Mouse (Mus musculus) gastrocnemius, postnatal 10 days (tissue): ENCODE results near the gene Casq2. TPM values are rescaled to one million over a fixed set of nuclear protein-coding genes. Genes with fewer than 3 reads are reported as not detected.
A peak's percentile ranks its signal among the peaks of the same experiment; 100 is the strongest.

Experiments
- DNase-seq: peaks from one replicate; pipeline ENCODE4 v3.0.0; 2021; ENCODE audit warnings: mixed read lengths
- total RNA-seq, 2 experiments: library from RNA; stranded (reverse); gene quantifications; 2 replicates each; pipeline ENCODE4 v1.2.3; 2021

Gene Casq2
- total RNA-seq, 2 experiments from 2014 or later: 270 to 288 TPM

- DNase-seq: no peak
Measured at GRCm38 (mm10) chr3:102165536-102166286, 79.5 kb downstream of the Casq2 start.

- DNase-seq: no peak
Measured at GRCm38 (mm10) chr3:102166287-102166620, 80.0 kb downstream of the Casq2 start.

- no peak for DNase-seq
Measured at GRCm38 (mm10) chr3:102166794-102167193, 80.6 kb downstream of the Casq2 start.

GRCm38 (mm10) chr3:102167555-102168210, 81.5 kb downstream of the Casq2 start:
- no peak for DNase-seq

- DNase-seq: peak; percentile 91
Measured at GRCm38 (mm10) chr3:102169197-102169905, 83.1 kb downstream of the Casq2 start.

- DNase-seq: no peak
Measured at GRCm38 (mm10) chr3:102174118-102174865, 88.1 kb downstream of the Casq2 start.

- DNase-seq: no peak
Measured at GRCm38 (mm10) chr3:102175701-102176100, 89.5 kb downstream of the Casq2 start.

GRCm38 (mm10) chr3:102176116-102176515, 89.9 kb downstream of the Casq2 start:
- DNase-seq: no peak

- no peak for DNase-seq
Measured at GRCm38 (mm10) chr3:102177837-102178615, 91.8 kb downstream of the Casq2 start.

GRCm38 (mm10) chr3:102179869-102180268, 93.7 kb downstream of the Casq2 start:
- DNase-seq: no peak

- no peak for DNase-seq
Measured at GRCm38 (mm10) chr3:102180746-102181145, 94.5 kb downstream of the Casq2 start.

GRCm38 (mm10) chr3:102181191-102181590, 95.0 kb downstream of the Casq2 start:
- no peak for DNase-seq

GRCm38 (mm10) chr3:102182601-102183000, 96.4 kb downstream of the Casq2 start:
- DNase-seq: no peak

GRCm38 (mm10) chr3:102184721-102185120, 98.5 kb downstream of the Casq2 start:
- DNase-seq: no peak

GRCm38 (mm10) chr3:102187401-102187800, 101.2 kb downstream of the Casq2 start:
- DNase-seq: no peak

GRCm38 (mm10) chr3:102188972-102189371, 102.8 kb downstream of the Casq2 start:
- no peak for DNase-seq

GRCm38 (mm10) chr3:102190015-102190414, 103.8 kb downstream of the Casq2 start:
- DNase-seq: no peak

GRCm38 (mm10) chr3:102190642-102191041, 104.4 kb downstream of the Casq2 start:
- no peak for DNase-seq

GRCm38 (mm10) chr3:102191575-102191974, 105.4 kb downstream of the Casq2 start:
- no peak for DNase-seq

GRCm38 (mm10) chr3:102192621-102193020, 106.4 kb downstream of the Casq2 start:
- no peak for DNase-seq

- DNase-seq: peak; percentile 20
Measured at GRCm38 (mm10) chr3:102193488-102194290, 107.5 kb downstream of the Casq2 start.
